Mouse (Mus musculus) gastrocnemius, postnatal 25 days (tissue): ENCODE results near the gene Med27. TPM values are rescaled to one million over a fixed set of nuclear protein-coding genes. Genes with fewer than 3 reads are reported as not detected.

Experiments used
- DNase-seq: peaks from one replicate; pipeline ENCODE4 v3.0.0; 2022
- microRNA-seq, 2 experiments: library from miRNA; unstranded; fragments of <30 nt; microRNA quantifications; one replicate each; pipeline ENCODE4 v1.2.0; 2021; ENCODE audit warnings: borderline replicate concordance in 2 of 2
- total RNA-seq, 2 experiments: library from RNA; stranded (reverse); gene quantifications; 1 replicate in 1 of 2; 2 replicates in 1 of 2; pipeline ENCODE4 v1.2.3; 2021

The Med27 gene
- total RNA-seq, 2 experiments from 2014 or later = 12.0 to 12.1 TPM

GRCm38 (mm10) chr2:29565570-29566433 is 219.2 kb downstream of the Med27 start:
- no peak for DNase-seq

- DNase-seq = no peak
Measured at GRCm38 (mm10) chr2:29571921-29572700, 225.5 kb downstream of the Med27 start.

GRCm38 (mm10) chr2:29572811-29573427 is 226.3 kb downstream of the Med27 start:
- peak; percentile 13 for DNase-seq

- no peak for DNase-seq
Measured at GRCm38 (mm10) chr2:29573591-29573990, 227.0 kb downstream of the Med27 start.

- DNase-seq = no peak
Measured at GRCm38 (mm10) chr2:29574187-29574586, 227.6 kb downstream of the Med27 start.

Small RNA genes within 50 kb of the gene (microRNA-seq; reads per million reads assigned to microRNA genes)
- 0 reads per million in 2 experiments for gene Mir133c

Other genes with a start within 250 kb of the Med27 start
- 10 to 100 TPM; 23.2 to 26.9 TPM for gene Setx, start 222.6 kb upstream of the Med27 start, total RNA-seq
- 10 to 100 TPM; 33.4 to 40.0 TPM for gene Ntng2, start 93.8 kb upstream of the Med27 start, total RNA-seq